Mouse (Mus musculus) myocyte (in vitro differentiated cells): ENCODE results near the gene Dock4. TPM values are rescaled to one million over a fixed set of nuclear protein-coding genes. Genes with fewer than 3 reads are reported as not detected.

Experiments
- H3K27me3 ChIP-seq: one replicate; pipeline ENCODE4 v1.6.1; 2011; ENCODE audit not compliant: control insufficient read depth, insufficient read depth, insufficient read length
- H3K36me3 ChIP-seq: one replicate; pipeline ENCODE4 v1.6.1; 2011; ENCODE audit not compliant: control insufficient read depth, insufficient read depth
- H3K4me2 ChIP-seq: one replicate; pipeline ENCODE4 v1.6.1; 2011; ENCODE audit warnings: low read depth, control low read depth
- H3K4me3 ChIP-seq: one replicate; pipeline ENCODE4 v1.5.1; 2011; ENCODE audit warnings: mild to moderate bottlenecking, control low read depth, moderate library complexity
- H3K79me2 ChIP-seq: one replicate; pipeline ENCODE4 v1.6.1; 2011; ENCODE audit not compliant: control insufficient read depth, insufficient read depth
- H3ac ChIP-seq: one replicate; pipeline ENCODE4 v1.6.1; 2011; ENCODE audit not compliant: control insufficient read depth, insufficient read length
- CEBPB ChIP-seq: IDR thresholded peaks from 2 replicates; pipeline ENCODE4 v1.6.1; 2011; ENCODE audit warnings: mild to moderate bottlenecking, moderate library complexity; ENCODE audit not compliant: poor library complexity, insufficient read depth, severe bottlenecking
- E2F4 ChIP-seq: IDR thresholded peaks from one replicate; pipeline ENCODE4 v1.6.1; 2011; ENCODE audit warnings: mild to moderate bottlenecking, control low read depth, moderate library complexity; ENCODE audit not compliant: insufficient read depth
- MAX ChIP-seq: IDR thresholded peaks from one replicate; pipeline ENCODE4 v1.6.1; 2011; ENCODE audit warnings: low read depth, mild to moderate bottlenecking, control low read depth
- MYOD1 ChIP-seq, 3 experiments: IDR thresholded peaks; one replicate each; pipeline ENCODE4 v1.6.1; 2011; ENCODE audit warnings: control low read depth in 2 of 3, low read depth in 2 of 3, mild to moderate bottlenecking in 2 of 3, moderate library complexity in 1 of 3; ENCODE audit not compliant: insufficient read length in 2 of 3, control insufficient read depth in 1 of 3
- MYOG ChIP-seq, 3 experiments: IDR thresholded peaks; one replicate each; pipeline ENCODE4 v1.6.1; 2011; ENCODE audit warnings: control low read depth in 2 of 3, low read depth in 2 of 3, mild to moderate bottlenecking in 2 of 3; ENCODE audit not compliant: insufficient read length in 2 of 3, control insufficient read depth in 1 of 3, insufficient read depth in 1 of 3
- POLR2A ChIP-seq: IDR thresholded peaks from one replicate; pipeline ENCODE4 v1.6.1; 2011; ENCODE audit warnings: low read depth, mild to moderate bottlenecking, control low read depth, moderate library complexity; ENCODE audit not compliant: insufficient read length
- POLR2AphosphoS2 ChIP-seq: IDR thresholded peaks from one replicate; pipeline ENCODE4 v1.6.1; 2011; ENCODE audit warnings: low read depth, control low read depth; ENCODE audit not compliant: insufficient read length
- REST ChIP-seq: IDR thresholded peaks from one replicate; pipeline ENCODE4 v1.6.1; 2011; ENCODE audit warnings: mild to moderate bottlenecking, control low read depth, moderate library complexity; ENCODE audit not compliant: insufficient read depth, insufficient read length
- SRF ChIP-seq: IDR thresholded peaks from one replicate; pipeline ENCODE4 v1.6.1; 2011; ENCODE audit warnings: low read depth; ENCODE audit not compliant: control insufficient read depth, insufficient read length
- TCF12 ChIP-seq: IDR thresholded peaks from one replicate; pipeline ENCODE4 v1.6.1; 2011; ENCODE audit warnings: mild to moderate bottlenecking, control low read depth; ENCODE audit not compliant: poor library complexity, insufficient read depth, severe bottlenecking
- TCF3 ChIP-seq: IDR thresholded peaks from one replicate; pipeline ENCODE4 v1.6.1; 2011; ENCODE audit warnings: low read depth, control low read depth; ENCODE audit not compliant: insufficient read length
- USF1 ChIP-seq: IDR thresholded peaks from one replicate; pipeline ENCODE4 v1.6.1; 2011; ENCODE audit warnings: low read depth, mild to moderate bottlenecking, control low read depth, moderate library complexity
- polyA plus RNA-seq: library from polyadenylated mRNA; unstranded; fragments of >200 nt; fragmentation: generic; extraction: Trizol; gene quantifications from one replicate; pipeline ENCODE4 v1.2.1, GENCODE M21; 2012; ENCODE audit warnings: missing spikeins

Gene Dock4
- polyA plus RNA-seq, 1 experiment: 0.73 TPM

DNA sequence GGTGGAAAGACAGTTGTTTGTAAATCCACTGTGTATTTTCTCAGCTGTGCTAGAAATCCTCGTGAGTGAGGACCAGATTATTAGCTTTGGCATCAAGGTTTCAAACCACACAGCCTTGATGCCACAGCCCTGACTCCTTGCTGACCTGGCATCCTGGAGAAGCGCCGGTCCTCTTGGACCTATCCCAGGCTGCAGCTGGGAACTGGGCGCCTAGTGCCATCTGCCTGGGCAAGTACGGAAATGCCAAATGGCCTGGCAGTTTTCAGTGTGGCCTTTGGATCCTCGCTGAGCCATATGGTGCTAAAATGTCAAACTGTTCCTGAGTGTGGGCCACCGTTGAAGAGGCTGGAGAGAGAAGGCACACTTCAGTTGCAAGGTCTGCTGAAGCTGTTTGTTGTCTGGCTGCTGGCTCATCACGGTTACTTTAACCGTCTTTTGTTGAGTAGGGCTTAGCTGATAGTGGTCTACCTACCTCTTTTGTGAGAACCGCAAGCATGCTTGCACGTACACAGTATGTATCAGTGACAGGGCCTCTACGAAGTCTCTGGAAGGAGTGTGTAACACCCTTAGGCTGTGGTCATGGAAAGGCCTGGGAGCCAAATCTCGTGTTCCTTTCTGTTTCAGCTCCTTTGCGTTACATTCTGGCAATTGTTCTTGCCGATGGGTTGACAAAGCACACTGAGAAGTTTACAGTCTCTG lies 53.3 kb downstream of the Dock4 start:
- no peaks in the 10 kb centered on the region for H3K27me3 ChIP-seq
- no peaks in the 10 kb centered on the region for H3K79me2 ChIP-seq
- H3K4me3 ChIP-seq: no peak overlapping the region
- TF ChIP-seq TCF12 (peak; percentile 19), USF1 (no peak), MYOG (IDR thresholded peaks at IDR 0.05; ENCODE audit: control insufficient read depth in 1 of 3, insufficient read depth in 1 of 3, insufficient read length in 2 of 3, low read depth in 2 of 3) (peak in 2 of 3 experiments; percentile 36 to 54), TCF3 (no peak), MYOD1 (IDR thresholded peaks at IDR 0.05; ENCODE audit: control insufficient read depth in 1 of 3, insufficient read length in 2 of 3, low read depth in 2 of 3) (peak; percentile 2 to 67 (median 15))
- no peaks in the 10 kb centered on the region for H3K36me3 ChIP-seq
- no peak overlapping the region for H3ac ChIP-seq
- H3K4me2 ChIP-seq: peak overlapping the region; percentile 87

DNA sequence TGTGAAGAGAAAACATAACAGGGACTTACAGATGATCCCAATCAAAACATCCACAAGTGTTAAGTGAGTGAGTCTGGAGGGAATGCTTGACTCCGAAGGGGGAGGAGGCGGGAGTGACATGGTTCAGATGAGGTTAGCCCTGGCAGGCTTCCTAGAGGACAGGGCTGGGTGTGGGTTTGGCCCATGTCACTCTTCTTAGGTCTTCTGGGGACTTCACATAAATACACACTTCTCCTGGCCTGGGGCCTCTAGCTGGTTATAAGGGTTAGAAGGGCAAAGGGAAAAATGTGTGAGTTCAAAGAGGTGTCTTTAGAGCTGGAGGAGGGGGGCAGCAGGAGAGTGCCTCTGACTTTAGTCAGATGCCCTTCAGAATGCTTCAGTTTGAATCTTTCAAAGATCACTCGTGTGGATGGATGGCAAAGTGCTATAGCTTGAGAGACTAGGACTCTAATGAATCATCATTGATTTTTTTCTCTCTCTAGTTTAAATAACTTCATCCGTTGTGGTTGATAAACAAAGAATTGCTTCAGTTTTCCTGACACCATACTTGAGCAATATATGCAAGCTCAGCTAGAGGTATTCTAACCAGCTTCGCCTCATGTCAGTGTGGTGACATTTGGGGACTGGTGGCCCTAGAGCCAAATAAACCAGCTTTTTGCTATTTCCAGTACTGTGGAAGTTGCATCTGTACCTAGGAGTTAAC lies 54.0 kb downstream of the Dock4 start:
- Histone ChIP-seq H3K27me3 (no peaks in the 10 kb centered on the region), H3K79me2 (no peaks in the 10 kb centered on the region), H3ac (no peak overlapping the region), H3K36me3 (no peaks in the 10 kb centered on the region), H3K4me3 (no peak overlapping the region), H3K4me2 (peak overlapping the region; percentile 87)
- TF ChIP-seq POLR2A: no peak
- TF ChIP-seq E2F4: no peak
- no peak for TF ChIP-seq REST
- TF ChIP-seq POLR2AphosphoS2: no peak
- TF ChIP-seq MAX: no peak
- no peak for TF ChIP-seq SRF
- TF ChIP-seq TCF12: no peak

GRCm38 (mm10) chr12:40501141-40501540 lies 55.4 kb downstream of the Dock4 start:
- TF ChIP-seq POLR2A: no peak
- TF ChIP-seq POLR2AphosphoS2: no peak
- TF ChIP-seq TCF3: no peak
- TF ChIP-seq CEBPB: no peak
- no peak for TF ChIP-seq MYOD1 (IDR thresholded peaks at IDR 0.05; ENCODE audit: control insufficient read depth in 1 of 3, insufficient read length in 2 of 3, low read depth in 2 of 3)
- TF ChIP-seq USF1: no peak
- no peak for TF ChIP-seq TCF12
- TF ChIP-seq REST: no peak
- no peak for TF ChIP-seq MYOG (IDR thresholded peaks at IDR 0.05; ENCODE audit: control insufficient read depth in 1 of 3, insufficient read depth in 1 of 3, insufficient read length in 2 of 3, low read depth in 2 of 3)
- no peak for TF ChIP-seq MAX
- TF ChIP-seq SRF: no peak
- no peak for TF ChIP-seq E2F4
- Histone ChIP-seq H3K27me3 (no peaks in the 10 kb centered on the region), H3K4me2 (no peak overlapping the region), H3K36me3 (no peaks in the 10 kb centered on the region), H3K79me2 (no peaks in the 10 kb centered on the region), H3K4me3 (no peak overlapping the region), H3ac (no peak overlapping the region)

DNA sequence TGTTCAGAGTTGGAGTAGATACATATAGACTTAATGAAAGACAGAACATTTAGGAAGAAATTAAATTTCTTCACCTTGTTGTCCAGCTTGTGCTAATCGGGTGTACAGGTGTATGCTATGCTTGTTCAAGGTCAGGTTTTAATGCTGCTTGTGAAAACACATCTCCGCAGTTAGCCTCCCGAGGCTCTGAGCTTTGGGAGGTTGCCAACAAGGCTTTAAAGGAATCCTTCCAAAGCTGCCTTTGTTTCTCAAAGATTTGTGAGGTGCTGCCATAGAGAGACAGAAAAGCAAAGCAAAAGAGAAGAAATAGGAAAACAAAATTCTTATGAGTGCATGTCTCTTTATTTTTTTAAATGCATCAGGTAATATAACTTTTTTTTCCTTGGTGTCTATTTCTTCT lies 57.8 kb downstream of the Dock4 start:
- H3K4me2 ChIP-seq: no peak overlapping the region
- H3K36me3 ChIP-seq: no peaks in the 10 kb centered on the region
- TF ChIP-seq TCF3: no peak
- TF ChIP-seq POLR2A: no peak
- no peak for TF ChIP-seq CEBPB
- TF ChIP-seq MYOD1 (IDR thresholded peaks at IDR 0.05; ENCODE audit: control insufficient read depth in 1 of 3, insufficient read length in 2 of 3, low read depth in 2 of 3): no peak
- TF ChIP-seq REST: no peak
- no peak for TF ChIP-seq MYOG (IDR thresholded peaks at IDR 0.05; ENCODE audit: control insufficient read depth in 1 of 3, insufficient read depth in 1 of 3, insufficient read length in 2 of 3, low read depth in 2 of 3)
- H3K27me3 ChIP-seq: no peaks in the 10 kb centered on the region
- H3K79me2 ChIP-seq: no peaks in the 10 kb centered on the region
- no peak overlapping the region for H3K4me3 ChIP-seq
- H3ac ChIP-seq: no peak overlapping the region

DNA sequence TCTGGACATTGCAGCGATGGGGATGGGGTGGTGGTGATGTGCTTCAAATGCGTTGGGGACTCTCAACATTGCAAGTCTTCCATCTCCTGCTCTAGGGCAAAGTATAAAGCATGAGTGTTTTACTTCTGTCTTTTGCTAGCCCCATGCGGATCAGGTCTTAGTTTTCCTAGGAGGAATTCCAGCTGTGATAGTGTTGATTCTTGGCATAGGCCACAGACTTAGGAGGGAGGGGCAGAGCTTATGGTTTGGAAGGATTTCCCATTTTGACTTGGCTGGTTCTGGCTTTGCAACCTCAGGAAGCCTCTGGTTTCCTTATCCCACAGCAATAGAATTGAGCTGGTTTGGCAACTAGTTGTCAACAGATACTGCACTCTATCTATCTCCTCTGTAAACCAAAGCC lies 58.9 kb downstream of the Dock4 start:
- no peak overlapping the region for H3K4me3 ChIP-seq
- H3K4me2 ChIP-seq: no peak overlapping the region
- no peaks in the 10 kb centered on the region for H3K79me2 ChIP-seq
- TF ChIP-seq TCF12 (no peak), POLR2A (no peak), CEBPB (no peak), POLR2AphosphoS2 (no peak)
- H3K36me3 ChIP-seq: no peaks in the 10 kb centered on the region
- H3ac ChIP-seq: no peak overlapping the region
- H3K27me3 ChIP-seq: no peaks in the 10 kb centered on the region
